ENCODE assay signal across 12 mouse cellular contexts in the genomic region with DNA sequence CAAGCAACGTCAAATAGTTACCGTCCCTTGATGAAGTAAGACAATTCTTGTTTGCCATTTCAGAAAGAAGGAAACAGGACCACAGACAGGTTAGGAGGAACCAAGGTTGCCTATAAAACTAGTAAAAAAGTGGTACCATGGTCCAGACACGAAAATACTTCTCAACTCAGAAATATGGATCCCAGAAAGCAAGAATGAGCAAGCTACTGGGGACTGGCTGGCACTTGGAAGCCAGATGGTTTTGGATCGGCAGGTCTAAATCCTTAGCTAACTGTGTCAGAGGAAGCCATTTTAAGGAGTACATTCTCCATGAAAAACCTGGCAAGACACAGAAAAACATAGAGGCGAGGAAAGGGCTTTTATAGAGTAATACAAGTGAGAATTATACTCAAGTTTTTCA. TPM values are rescaled to one million over a fixed set of nuclear protein-coding genes. Genes with fewer than 3 reads are reported as not detected.
DNase-seq lines count a peak whose midpoint lies in the region; ATAC-seq and TF ChIP-seq lines count a peak whose summit lies in the region.
"Had no signal": no experiment of that assay in that cellular context is flagged by ENCODE, and none has a peak within 500 bp of the region (broad histone marks: within the 10 kb centered on the region; RNA-seq: fewer than 3 reads in every experiment).

No protein-coding gene starts in this region.

- DNase-seq in heart, adult 8-10 months (ENCODE audit: low spot score): no peak
- peak; percentile 12 for DNase-seq in 416B (ENCODE audit: low read depth)
- DNase-seq in MEL (ENCODE audit: low read depth, low spot score): no peak
- no peak for DNase-seq in adrenal gland, adult 8-10 months
- DNase-seq in adrenal gland, postnatal 4 days (ENCODE audit: low spot score in 2 of 2): no peak

- peaks cover 11% of the 10 kb centered on the region for H3K4me1 ChIP-seq in heart, embryonic 11.5 days (ENCODE audit: control insufficient read depth, insufficient read depth, low read length)
- H3K4me1 ChIP-seq in MEL (ENCODE audit: control insufficient read depth in 1 of 2, insufficient read depth in 2 of 2, low read length in 2 of 2): peaks cover 0 to 7% of the 10 kb centered on the region in 2 experiments; a peak in 3 of 4 replicates
- H3K4me1 ChIP-seq in liver, embryonic 12.5 days: peaks cover 26% of the 10 kb centered on the region

- H3K9me3 ChIP-seq in heart, embryonic 11.5 days (replicated peaks; ENCODE audit: control insufficient read depth, low read length): no peaks in the 10 kb centered on the region; the same call in 1 of the 2 replicates
- H3K9me3 ChIP-seq in MEL (replicated peaks; ENCODE audit: insufficient read depth, low read length): no peaks in the 10 kb centered on the region
- H3K9me3 ChIP-seq in liver, embryonic 12.5 days (replicated peaks): no peaks in the 10 kb centered on the region
- H3K9me3 ChIP-seq: forebrain, embryonic 12.5 days had no signal

- peak overlapping the region; percentile 82 for H3K27ac ChIP-seq in heart, embryonic 11.5 days (ENCODE audit: low read depth, low read length)
- H3K27ac ChIP-seq in MEL (ENCODE audit: control insufficient read depth, low read depth, low read length): peak overlapping the region; percentile 77
- H3K27ac ChIP-seq in liver, embryonic 12.5 days: peak overlapping the region; percentile 85
- H3K27ac ChIP-seq: embryonic facial prominence, embryonic 12.5 days; forebrain, embryonic 12.5 days; hindbrain, embryonic 12.5 days; kidney, postnatal 0 days had no signal

- 0 out of 2 replicates have a peak, but pooled peaks have one; percentile 6 for ATAC-seq in heart, embryonic 11.5 days (replicated peaks; ENCODE audit: insufficient number of reproducible peaks, low FRiP score, low TSS enrichment)
- peak; percentile 34; the same call in 1 of the 2 replicates for ATAC-seq in liver, embryonic 12.5 days

- no peak for TF ChIP-seq RAD21 in MEL (IDR thresholded peaks at IDR 0.05; ENCODE audit: low read depth, low read length)

- no peaks in the 10 kb centered on the region for H3K79me2 ChIP-seq in MEL (ENCODE audit: control insufficient read depth, insufficient read depth, low read length, poor library complexity)

- TF ChIP-seq EP300 in MEL (IDR thresholded peaks at IDR 0.05; ENCODE audit: low read depth in 1 of 2, low read length in 2 of 2): no peak

- no peak overlapping the region for H3K9ac ChIP-seq in heart, embryonic 11.5 days (ENCODE audit: low read depth, low read length)
- peak overlapping the region; percentile 51 for H3K9ac ChIP-seq in MEL (ENCODE audit: control insufficient read depth, low read depth, low read length, poor library complexity, severe bottlenecking)
- peak overlapping the region; percentile 40 for H3K9ac ChIP-seq in liver, embryonic 12.5 days
- H3K9ac ChIP-seq: embryonic facial prominence, embryonic 12.5 days; forebrain, embryonic 12.5 days; hindbrain, embryonic 12.5 days had no signal

- no peak overlapping the region; the same call in 1 of the 2 replicates for H3K4me3 ChIP-seq in heart, embryonic 11.5 days (ENCODE audit: low read depth, low read length)
- peak overlapping the region; percentile 49 to 65 for H3K4me3 ChIP-seq in MEL (ENCODE audit: control insufficient read depth in 1 of 2, insufficient read depth in 1 of 2, low read depth in 2 of 2, low read length in 2 of 2)
- peak overlapping the region; percentile 22 for H3K4me3 ChIP-seq in liver, embryonic 12.5 days
- H3K4me3 ChIP-seq: embryonic facial prominence, embryonic 12.5 days; forebrain, embryonic 12.5 days; hindbrain, embryonic 12.5 days had no signal

- TF ChIP-seq CTCF in MEL (IDR thresholded peaks at IDR 0.05 in 2 of 3, conservative IDR thresholded peaks at IDR 0.05 in 1 of 3; ENCODE audit: control insufficient read depth in 1 of 3, insufficient read depth in 1 of 3, low read depth in 2 of 3, low read length in 3 of 3, poor library complexity in 1 of 3, severe bottlenecking in 1 of 3): no peak

- no peaks in the 10 kb centered on the region for H3K27me3 ChIP-seq in heart, embryonic 11.5 days (ENCODE audit: control insufficient read depth, insufficient read depth, low read length)
- peaks cover 1 to 6% of the 10 kb centered on the region in 2 experiments; a peak in 2 of 4 replicates for H3K27me3 ChIP-seq in MEL (ENCODE audit: control insufficient read depth in 1 of 2, insufficient read depth in 2 of 2, low read length in 2 of 2)
- no peaks in the 10 kb centered on the region for H3K27me3 ChIP-seq in liver, embryonic 12.5 days (replicated peaks)
- H3K27me3 ChIP-seq: embryonic facial prominence, embryonic 12.5 days; forebrain, embryonic 12.5 days; hindbrain, embryonic 12.5 days had no signal

- H3K4me2 ChIP-seq in heart, embryonic 11.5 days: peak overlapping the region; percentile 53
- peak overlapping the region; percentile 63 for H3K4me2 ChIP-seq in liver, embryonic 12.5 days
- H3K4me2 ChIP-seq: embryonic facial prominence, embryonic 12.5 days; forebrain, embryonic 12.5 days; hindbrain, embryonic 12.5 days; midbrain, embryonic 11.5 days had no signal

- no peaks in the 10 kb centered on the region for H3K36me3 ChIP-seq in heart, embryonic 11.5 days (ENCODE audit: control insufficient read depth, insufficient read depth, low read length)
- H3K36me3 ChIP-seq in MEL (ENCODE audit: control insufficient read depth in 1 of 2, insufficient read depth in 2 of 2, low read length in 2 of 2): peaks cover 0 to 9% of the 10 kb centered on the region in 2 experiments; a peak in 2 of 4 replicates
- no peaks in the 10 kb centered on the region for H3K36me3 ChIP-seq in liver, embryonic 12.5 days
- H3K36me3 ChIP-seq: embryonic facial prominence, embryonic 12.5 days; forebrain, embryonic 12.5 days; hindbrain, embryonic 12.5 days had no signal

- WGBS in heart, embryonic 11.5 days (ENCODE audit: insufficient replicate concordance): 33% methylated on average over 5 of the region's 5 CpGs
- WGBS in liver, embryonic 12.5 days (ENCODE audit: insufficient replicate concordance): 31% methylated on average over 5 of the region's 5 CpGs

- TF ChIP-seq POLR2A in MEL (IDR thresholded peaks at IDR 0.05; ENCODE audit: control insufficient read depth in 1 of 2, insufficient read depth in 1 of 2, low read depth in 1 of 2, low read length in 2 of 2, poor library complexity in 1 of 2): no peak

TF ChIP-seq in MEL, 35 proteins besides CTCF, POLR2A, EP300 and RAD21:
- TF ChIP-seq TCF12 (IDR thresholded peaks at IDR 0.05; ENCODE audit: low read depth, low read length): no peak
- TF ChIP-seq MYC (IDR thresholded peaks at IDR 0.05; ENCODE audit: low read depth, low read length): no peak
- no peak for TF ChIP-seq SMC3 (IDR thresholded peaks at IDR 0.05; ENCODE audit: low read depth, low read length)
- TF ChIP-seq GABPA (IDR thresholded peaks at IDR 0.05; ENCODE audit: low read depth, low read length): no peak

RNA-seq across cellular contexts. Expression of a gene that starts 51.9 kb away (rescaled TPM):
- polyA plus RNA-seq in heart, embryonic 11.5 days (2014; fragmentation: Nextera tagmentation; extraction: Ambion mirVana): 2.5 TPM in 2 replicates
- total RNA-seq in heart, adult 8-10 months (2022): 1 to 10 TPM in 3 of 4 experiments, under 1 TPM in 1; 0.65 to 1.3 (median 1.2) TPM
- 19.0 and 19.8 TPM in 2 replicates for total RNA-seq in MEL (2012; rRNA removed)
- polyA plus RNA-seq in MEL (2012; ENCODE audit: insufficient read depth in 1 of 2, insufficient read length in 2 of 2, low read depth in 1 of 2, low replicate concordance in 2 of 2, missing spikeins in 1 of 2): 10 to 100 TPM in 1 of 2 experiments, not detected in 1; 21.9 TPM
- 2.6 TPM in 2 replicates for polyA plus RNA-seq in liver, embryonic 12.5 days (2016; fragmentation: Nextera tagmentation; extraction: Ambion mirVana)
- 1 to 10 TPM; 3.9 to 4.4 (median 4.1) TPM for total RNA-seq in adrenal gland, adult 8-10 months (2022)
- 10 to 100 TPM; 13.1 to 15.6 TPM for total RNA-seq in adrenal gland, postnatal 4 days (2021)
